Mouse (Mus musculus): ENCODE data around the gene Arhgap10.

DNA sequence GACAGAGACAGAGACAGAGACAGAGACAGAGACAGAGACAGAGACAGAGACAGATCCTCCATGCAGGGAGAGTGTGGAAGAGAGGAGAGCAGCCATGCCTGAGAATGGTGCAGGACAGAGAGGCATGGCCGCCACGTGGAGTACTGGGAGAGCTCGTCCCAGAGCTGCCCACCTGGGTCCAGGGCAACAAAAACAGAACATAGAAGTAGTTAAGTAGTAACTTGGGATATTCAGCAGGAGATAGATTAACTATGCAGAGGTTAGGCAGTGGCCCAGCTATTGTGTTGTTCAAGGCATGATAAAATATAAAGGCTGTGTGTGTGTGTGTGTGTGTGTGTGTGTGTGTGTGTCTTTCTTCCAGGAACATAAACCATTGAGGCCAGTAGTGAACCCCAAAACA lies 72.1 kb downstream of the Arhgap10 start:
- TF ChIP-seq TAL1 (IDR thresholded peaks at IDR 0.05; ENCODE audit: low read length) (no peak), GATA1 (IDR thresholded peaks at IDR 0.05; ENCODE audit: low read length) (no peak)
